Mouse (Mus musculus) C2C12 (cell line): ENCODE measurements around the gene Ank3. TPM values are rescaled to one million over a fixed set of nuclear protein-coding genes. Genes with fewer than 3 reads are reported as not detected.

Source experiments
- H3K27me3 ChIP-seq: one replicate; pipeline ENCODE4 v1.6.1; 2011; ENCODE audit not compliant: control insufficient read depth, insufficient read depth, insufficient read length
- H3K36me3 ChIP-seq: one replicate; pipeline ENCODE4 v1.6.1; 2011; ENCODE audit not compliant: control insufficient read depth, insufficient read depth
- H3K4me3 ChIP-seq: one replicate; pipeline ENCODE4 v1.5.1; 2011; ENCODE audit warnings: mild to moderate bottlenecking, control low read depth; ENCODE audit not compliant: poor library complexity, insufficient read depth, severe bottlenecking
- H3K79me2 ChIP-seq: one replicate; pipeline ENCODE4 v1.6.1; 2011; ENCODE audit not compliant: control insufficient read depth, insufficient read depth
- H3K79me3 ChIP-seq: one replicate; pipeline ENCODE4 v1.6.1; 2011; ENCODE audit warnings: low read depth, control low read depth
- H3ac ChIP-seq: one replicate; pipeline ENCODE3; 2011; ENCODE audit warnings: low read depth; ENCODE audit not compliant: control insufficient read depth, insufficient read length
- CEBPB ChIP-seq: IDR thresholded peaks from one replicate; pipeline ENCODE4 v1.6.1; 2011; ENCODE audit warnings: low read depth, mild to moderate bottlenecking, control low read depth, moderate library complexity
- CTCF ChIP-seq: IDR thresholded peaks from one replicate; pipeline ENCODE4 v1.5.1; 2011; ENCODE audit not compliant: control insufficient read depth, insufficient read depth, insufficient read length
- FOSL1 ChIP-seq: IDR thresholded peaks from one replicate; pipeline ENCODE4 v1.8.0; 2011; ENCODE audit warnings: mild to moderate bottlenecking, low read length; ENCODE audit not compliant: poor library complexity, insufficient read depth, severe bottlenecking
- MAX ChIP-seq: IDR thresholded peaks from one replicate; pipeline ENCODE4 v1.6.1; 2011; ENCODE audit warnings: mild to moderate bottlenecking, control low read depth
- MYOD1 ChIP-seq: IDR thresholded peaks from one replicate; pipeline ENCODE4 v1.6.1; 2011; ENCODE audit warnings: low read depth; ENCODE audit not compliant: control insufficient read depth, insufficient read length
- MYOG ChIP-seq: IDR thresholded peaks from one replicate; pipeline ENCODE4 v1.6.1; 2011; ENCODE audit not compliant: control insufficient read depth, insufficient read length; ENCODE audit errors: extremely low read depth
- USF1 ChIP-seq: IDR thresholded peaks from one replicate; pipeline ENCODE4 v1.6.1; 2011; ENCODE audit warnings: low read depth, mild to moderate bottlenecking, control low read depth, moderate library complexity
- polyA plus RNA-seq: library from polyadenylated mRNA; unstranded; fragments of >200 nt; fragmentation: generic; extraction: Trizol; gene quantifications from one replicate; pipeline ENCODE4 v1.2.1, GENCODE M21; 2012; ENCODE audit warnings: missing spikeins

Ank3 gene
- polyA plus RNA-seq, 1 experiment = 9.8 TPM

GRCm38 (mm10) chr10:69926158-69926882, 527.7 kb downstream of the Ank3 start:
- H3K36me3 ChIP-seq = no peaks in the 10 kb centered on the region
- no peak overlapping the region for H3K4me3 ChIP-seq
- no peaks in the 10 kb centered on the region for H3K79me2 ChIP-seq
- no peak overlapping the region for H3ac ChIP-seq
- H3K79me3 ChIP-seq = no peaks in the 10 kb centered on the region
- no peaks in the 10 kb centered on the region for H3K27me3 ChIP-seq
- no peak for TF ChIP-seq MYOG
- no peak for TF ChIP-seq FOSL1
- TF ChIP-seq CEBPB = no peak
- TF ChIP-seq MAX = no peak
- no peak for TF ChIP-seq USF1
- TF ChIP-seq CTCF = no peak
- TF ChIP-seq MYOD1 = no peak

- no peak overlapping the region for H3ac ChIP-seq
- no peaks in the 10 kb centered on the region for H3K36me3 ChIP-seq
- TF ChIP-seq CTCF = no peak
- TF ChIP-seq CEBPB = no peak
- no peak for TF ChIP-seq MYOG
- TF ChIP-seq MAX = no peak
- no peak for TF ChIP-seq FOSL1
- TF ChIP-seq USF1 = no peak
- TF ChIP-seq MYOD1 = no peak
- H3K79me3 ChIP-seq = no peaks in the 10 kb centered on the region
- H3K27me3 ChIP-seq = no peaks in the 10 kb centered on the region
- H3K4me3 ChIP-seq = no peak overlapping the region
- H3K79me2 ChIP-seq = no peaks in the 10 kb centered on the region
These were observed 528.4 kb downstream of the Ank3 start for GRCm38 (mm10) chr10:69927012-69927411.

GRCm38 (mm10) chr10:69928358-69928757, 529.8 kb downstream of the Ank3 start:
- no peak overlapping the region for H3K4me3 ChIP-seq

GRCm38 (mm10) chr10:69930503-69930902, 531.9 kb downstream of the Ank3 start:
- no peaks in the 10 kb centered on the region for H3K79me3 ChIP-seq
- no peak for TF ChIP-seq FOSL1
- TF ChIP-seq USF1 = peak; percentile 81
- no peak for TF ChIP-seq MYOD1
- no peak for TF ChIP-seq CEBPB

More at GRCm38 (mm10) chr10:69928358-69928757, 529.8 kb downstream of the Ank3 start:
- Histone ChIP-seq H3K36me3 (no peaks in the 10 kb centered on the region), H3K27me3 (no peaks in the 10 kb centered on the region), H3K79me2 (no peaks in the 10 kb centered on the region), H3K79me3 (no peaks in the 10 kb centered on the region), H3ac (no peak overlapping the region)
- TF ChIP-seq MYOD1 = no peak
- TF ChIP-seq CTCF = no peak
- TF ChIP-seq CEBPB = no peak
- no peak for TF ChIP-seq FOSL1
- TF ChIP-seq MAX = no peak
- TF ChIP-seq USF1 = no peak

GRCm38 (mm10) chr10:69936443-69937067, 538.0 kb downstream of the Ank3 start:
- no peaks in the 10 kb centered on the region for H3K27me3 ChIP-seq
- H3ac ChIP-seq = no peak overlapping the region
- TF ChIP-seq USF1 (no peak), FOSL1 (no peak), CEBPB (no peak), CTCF (no peak), MAX (no peak), MYOG (no peak), MYOD1 (no peak)
- no peaks in the 10 kb centered on the region for H3K36me3 ChIP-seq
- H3K79me2 ChIP-seq = no peaks in the 10 kb centered on the region
- H3K79me3 ChIP-seq = no peaks in the 10 kb centered on the region
- H3K4me3 ChIP-seq = no peak overlapping the region

More at GRCm38 (mm10) chr10:69930503-69930902, 531.9 kb downstream of the Ank3 start:
- Histone ChIP-seq H3K27me3 (no peaks in the 10 kb centered on the region), H3K36me3 (no peaks in the 10 kb centered on the region), H3K4me3 (no peak overlapping the region), H3K79me2 (no peaks in the 10 kb centered on the region), H3ac (no peak overlapping the region)

GRCm38 (mm10) chr10:69937291-69937921, 538.8 kb downstream of the Ank3 start:
- TF ChIP-seq CTCF (no peak), MYOD1 (no peak), MYOG (no peak), USF1 (no peak), MAX (no peak), FOSL1 (no peak), CEBPB (no peak)
- no peaks in the 10 kb centered on the region for H3K36me3 ChIP-seq
- H3K79me2 ChIP-seq = no peaks in the 10 kb centered on the region

More at GRCm38 (mm10) chr10:69937291-69937921, 538.8 kb downstream of the Ank3 start:
- Histone ChIP-seq H3K4me3 (no peak overlapping the region), H3K27me3 (no peaks in the 10 kb centered on the region), H3K79me3 (no peaks in the 10 kb centered on the region), H3ac (no peak overlapping the region)
